Mouse (Mus musculus): ENCODE data around the gene Usp12. TPM values are rescaled to one million over a fixed set of nuclear protein-coding genes. Genes with fewer than 3 reads are reported as not detected.

The Usp12 gene
- polyA plus RNA-seq, 1 experiment from 2014 or later: 10.4 TPM

DNA sequence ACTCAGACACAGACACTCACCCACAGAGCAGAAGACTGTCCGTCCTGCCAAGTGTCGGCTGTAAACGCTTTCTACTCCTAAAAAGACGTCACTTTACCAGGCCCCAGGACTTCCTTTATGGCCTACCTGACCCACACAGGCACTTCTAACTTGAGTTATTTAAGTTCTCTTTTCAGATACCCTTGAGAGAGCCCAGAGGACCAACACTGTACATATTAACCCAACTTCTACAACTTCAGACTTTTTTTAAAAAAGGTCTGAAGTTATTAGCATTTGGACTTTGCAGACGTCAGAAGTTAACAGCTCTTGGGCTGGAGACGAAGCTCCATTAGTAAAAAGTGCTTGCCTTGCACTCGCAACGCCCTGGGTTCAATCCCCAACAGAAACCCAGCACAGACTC is 8.7 kb downstream of the Usp12 start:
- Histone ChIP-seq H3K4me1 (replicated peaks; ENCODE audit: control insufficient read depth, insufficient read depth) (peaks cover 3% of the 10 kb centered on the region; the same call in 1 of the 2 replicates), H3K27me3 (ENCODE audit: control insufficient read depth, insufficient read depth, low read length) (no peaks in the 10 kb centered on the region), H3K9me3 (ENCODE audit: control insufficient read depth, low read length) (no peaks in the 10 kb centered on the region), H3K4me2 (replicated peaks; ENCODE audit: low read depth) (no peak overlapping the region), H3K4me3 (ENCODE audit: low read depth, low read length) (no peak overlapping the region), H3K9ac (ENCODE audit: low read length) (no peak overlapping the region), H3K36me3 (ENCODE audit: control insufficient read depth, insufficient read depth, low read length) (no peaks in the 10 kb centered on the region), H3K27ac (replicated peaks) (no peak overlapping the region)
- DNase-seq (ENCODE audit: low spot score) (no peak), ATAC-seq (ENCODE audit: low FRiP score, low TSS enrichment) (no peak)
- no peak for TF ChIP-seq EP300 (optimal IDR thresholded peaks at IDR 0.05)
- TF ChIP-seq CTCF (IDR thresholded peaks at IDR 0.05; ENCODE audit: low read depth): no peak
- 71% methylated on average over 8 of the region's 8 CpGs for WGBS

GRCm38 (mm10) chr5:146783891-146784290 is 10.9 kb downstream of the Usp12 start:
- DNase-seq (ENCODE audit: low spot score): no peak
- Histone ChIP-seq H3K9ac (ENCODE audit: low read length) (no peak overlapping the region), H3K4me2 (replicated peaks; ENCODE audit: low read depth) (no peak overlapping the region), H3K4me1 (replicated peaks; ENCODE audit: control insufficient read depth, insufficient read depth) (no peaks in the 10 kb centered on the region; the same call in 1 of the 2 replicates), H3K27me3 (ENCODE audit: control insufficient read depth, insufficient read depth, low read length) (no peaks in the 10 kb centered on the region), H3K36me3 (ENCODE audit: control insufficient read depth, insufficient read depth, low read length) (no peaks in the 10 kb centered on the region), H3K27ac (replicated peaks) (no peak overlapping the region), H3K9me3 (ENCODE audit: control insufficient read depth, low read length) (no peaks in the 10 kb centered on the region), H3K4me3 (ENCODE audit: low read depth, low read length) (no peak overlapping the region)
- TF ChIP-seq CTCF (IDR thresholded peaks at IDR 0.05; ENCODE audit: low read depth) (no peak), EP300 (optimal IDR thresholded peaks at IDR 0.05) (no peak)
- WGBS: 89% methylated on average over 10 of the region's 10 CpGs
- ATAC-seq (ENCODE audit: low FRiP score, low TSS enrichment): no peak

DNA sequence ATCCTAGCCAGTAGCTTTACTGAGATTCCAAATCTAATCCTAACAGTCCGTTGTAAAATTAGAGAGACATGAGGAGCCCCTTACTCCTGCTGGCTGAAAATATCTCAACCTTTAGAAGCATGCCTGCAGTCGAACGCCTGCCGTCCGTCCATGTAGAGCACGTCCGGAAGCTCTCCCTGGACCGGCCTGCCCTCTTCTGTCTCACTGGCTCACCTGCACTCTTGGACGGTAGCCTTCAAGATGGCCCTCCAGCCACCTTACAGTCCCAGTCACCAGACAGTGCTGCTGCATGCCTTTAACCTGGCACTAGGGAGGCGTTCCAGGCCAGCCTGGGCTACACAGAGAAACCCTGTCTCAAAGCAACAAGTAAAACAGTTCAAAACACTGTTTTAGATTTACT is 11.5 kb downstream of the Usp12 start:
- ATAC-seq (ENCODE audit: low FRiP score, low TSS enrichment) (no peak), DNase-seq (ENCODE audit: low spot score) (peak; percentile 42)
- 88% methylated on average over 10 of the region's 10 CpGs for WGBS
- Histone ChIP-seq H3K4me3 (ENCODE audit: low read depth, low read length) (no peak overlapping the region), H3K9me3 (ENCODE audit: control insufficient read depth, low read length) (no peaks in the 10 kb centered on the region), H3K27ac (replicated peaks) (no peak overlapping the region), H3K4me1 (replicated peaks; ENCODE audit: control insufficient read depth, insufficient read depth) (no peaks in the 10 kb centered on the region; the same call in 1 of the 2 replicates), H3K27me3 (ENCODE audit: control insufficient read depth, insufficient read depth, low read length) (no peaks in the 10 kb centered on the region), H3K36me3 (ENCODE audit: control insufficient read depth, insufficient read depth, low read length) (no peaks in the 10 kb centered on the region), H3K4me2 (replicated peaks; ENCODE audit: low read depth) (no peak overlapping the region), H3K9ac (ENCODE audit: low read length) (no peak overlapping the region)
- no peak for TF ChIP-seq EP300 (optimal IDR thresholded peaks at IDR 0.05)
- peak; percentile 56 for TF ChIP-seq CTCF (IDR thresholded peaks at IDR 0.05; ENCODE audit: low read depth)

DNA sequence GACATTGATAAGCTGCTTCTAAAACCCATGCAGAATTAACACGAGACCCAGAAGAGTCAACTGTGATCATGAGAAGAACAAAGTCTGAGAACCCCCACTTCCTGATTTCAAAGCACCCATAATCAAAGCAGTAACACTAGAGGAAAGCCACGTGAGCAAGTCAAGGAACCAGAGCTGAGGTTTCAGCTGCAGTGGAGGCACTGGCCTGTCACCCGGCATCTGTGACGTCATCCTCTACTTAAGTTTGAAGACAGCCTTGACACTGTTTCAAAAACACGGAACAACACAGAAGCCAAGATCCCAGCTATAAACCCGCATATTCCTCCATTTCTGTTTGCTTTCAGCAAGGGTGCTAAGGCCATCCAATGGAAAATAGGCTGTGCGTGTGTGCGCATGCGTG is 13.1 kb downstream of the Usp12 start:
- ATAC-seq (ENCODE audit: low FRiP score, low TSS enrichment): no peak
- no peak overlapping the region for H3K27ac ChIP-seq (replicated peaks)

DNA sequence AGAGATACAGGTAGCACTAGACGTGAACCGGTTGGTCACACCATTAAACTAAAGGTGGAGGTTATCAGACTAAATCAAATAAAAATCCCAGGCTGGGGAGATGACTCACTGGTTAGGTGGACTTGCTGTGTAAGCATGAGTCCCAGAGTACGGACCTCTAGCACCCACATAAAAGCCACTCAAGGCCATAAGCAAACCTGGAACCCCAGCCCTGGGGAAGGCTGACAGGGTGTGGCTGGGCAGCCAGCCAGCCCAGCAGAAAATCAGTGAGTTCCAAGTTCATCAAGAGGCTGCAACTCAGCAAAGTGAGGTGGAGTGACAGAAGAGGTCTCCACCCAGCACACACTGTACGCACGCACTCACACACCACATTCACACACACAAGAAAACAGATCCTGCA is 14.9 kb downstream of the Usp12 start:
- Histone ChIP-seq H3K36me3 (ENCODE audit: control insufficient read depth, insufficient read depth, low read length) (no peaks in the 10 kb centered on the region), H3K9ac (ENCODE audit: low read length) (no peak overlapping the region), H3K4me3 (ENCODE audit: low read depth, low read length) (no peak overlapping the region), H3K4me1 (replicated peaks; ENCODE audit: control insufficient read depth, insufficient read depth) (no peaks in the 10 kb centered on the region; the same call in 1 of the 2 replicates), H3K9me3 (ENCODE audit: control insufficient read depth, low read length) (no peaks in the 10 kb centered on the region), H3K27ac (replicated peaks) (peak overlapping the region; percentile 35; the same call in 1 of the 2 replicates), H3K27me3 (ENCODE audit: control insufficient read depth, insufficient read depth, low read length) (no peaks in the 10 kb centered on the region), H3K4me2 (replicated peaks; ENCODE audit: low read depth) (no peak overlapping the region)
- WGBS: 53% methylated on average over 5 of the region's 5 CpGs
- DNase-seq (ENCODE audit: low spot score): peak; percentile 88
- peak; percentile 96 for ATAC-seq (ENCODE audit: low FRiP score, low TSS enrichment)
- TF ChIP-seq EP300 (optimal IDR thresholded peaks at IDR 0.05) (no peak), CTCF (IDR thresholded peaks at IDR 0.05; ENCODE audit: low read depth) (no peak)

More for the DNA sequence above, 13.1 kb downstream of the Usp12 start:
- TF ChIP-seq CTCF (IDR thresholded peaks at IDR 0.05; ENCODE audit: low read depth) (no peak), EP300 (optimal IDR thresholded peaks at IDR 0.05) (no peak)
- Histone ChIP-seq H3K4me1 (replicated peaks; ENCODE audit: control insufficient read depth, insufficient read depth) (no peaks in the 10 kb centered on the region; the same call in 1 of the 2 replicates), H3K36me3 (ENCODE audit: control insufficient read depth, insufficient read depth, low read length) (no peaks in the 10 kb centered on the region), H3K27me3 (ENCODE audit: control insufficient read depth, insufficient read depth, low read length) (no peaks in the 10 kb centered on the region), H3K4me3 (ENCODE audit: low read depth, low read length) (no peak overlapping the region), H3K9me3 (ENCODE audit: control insufficient read depth, low read length) (no peaks in the 10 kb centered on the region), H3K9ac (ENCODE audit: low read length) (no peak overlapping the region), H3K4me2 (replicated peaks; ENCODE audit: low read depth) (no peak overlapping the region)
- 63% methylated on average over 9 of the region's 9 CpGs for WGBS
- DNase-seq (ENCODE audit: low spot score): no peak

GRCm38 (mm10) chr5:146776988-146777639 is 17.7 kb downstream of the Usp12 start:
- TF ChIP-seq CTCF (IDR thresholded peaks at IDR 0.05; ENCODE audit: low read depth) (no peak), EP300 (optimal IDR thresholded peaks at IDR 0.05) (no peak)
- peak overlapping the region; percentile 18; the same call in 1 of the 2 replicates for H3K27ac ChIP-seq (replicated peaks)
- 53% methylated on average over 13 of the region's 13 CpGs for WGBS

More at GRCm38 (mm10) chr5:146776988-146777639, 17.7 kb downstream of the Usp12 start:
- Histone ChIP-seq H3K9ac (ENCODE audit: low read length) (no peak overlapping the region), H3K36me3 (ENCODE audit: control insufficient read depth, insufficient read depth, low read length) (no peaks in the 10 kb centered on the region), H3K9me3 (ENCODE audit: control insufficient read depth, low read length) (no peaks in the 10 kb centered on the region), H3K4me1 (replicated peaks; ENCODE audit: control insufficient read depth, insufficient read depth) (no peaks in the 10 kb centered on the region; the same call in 1 of the 2 replicates), H3K4me2 (replicated peaks; ENCODE audit: low read depth) (no peak overlapping the region), H3K27me3 (ENCODE audit: control insufficient read depth, insufficient read depth, low read length) (no peaks in the 10 kb centered on the region), H3K4me3 (ENCODE audit: low read depth, low read length) (no peak overlapping the region)
- DNase-seq (ENCODE audit: low spot score) (peak; percentile 40), ATAC-seq (ENCODE audit: low FRiP score, low TSS enrichment) (no peak)

Measured in stomach, postnatal 0 days (tissue).